Mouse (Mus musculus): Measurements from ENCODE around the gene Acadm. TPM values are rescaled to one million over a fixed set of nuclear protein-coding genes. Genes with fewer than 3 reads are reported as not detected.
A peak's percentile ranks its signal among the peaks of the same experiment; 100 is the strongest.

The Acadm gene
- polyA plus RNA-seq (2015; fragmentation: Nextera tagmentation; extraction: Ambion mirVana): 68.9 and 83.0 TPM in 2 replicates

DNA sequence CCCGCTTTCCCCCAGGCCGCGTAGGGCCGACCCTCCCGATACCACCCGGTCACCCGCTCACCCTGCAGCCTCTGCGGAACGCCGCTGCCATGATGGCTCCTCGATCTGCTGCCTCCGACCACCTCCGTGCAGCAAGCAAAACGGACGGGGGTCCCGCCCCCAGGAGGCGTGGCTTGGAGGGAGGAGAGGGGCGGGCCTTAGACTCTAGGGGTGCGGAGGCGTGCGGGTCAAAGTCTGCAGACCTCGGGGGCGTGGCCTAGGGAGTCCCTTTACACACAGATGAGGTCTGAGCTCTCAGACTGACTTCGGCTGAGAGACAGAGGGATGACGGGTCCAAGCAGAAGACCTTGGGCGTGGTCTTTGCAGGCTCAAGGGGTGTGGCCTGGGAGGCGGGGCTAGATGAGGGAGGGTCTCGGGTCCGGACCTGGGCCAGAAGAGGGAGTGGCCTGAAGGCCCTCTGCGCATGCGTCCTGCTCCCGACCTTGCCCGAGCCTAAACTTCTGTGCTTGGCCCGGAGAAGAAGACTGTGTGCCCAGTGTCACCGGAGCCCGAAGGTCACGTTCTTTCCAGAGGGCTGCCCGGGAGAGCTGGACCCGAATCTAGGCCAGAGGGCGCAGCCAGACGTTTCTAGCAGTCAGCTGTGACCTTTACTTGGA, at the start of gene Acadm:
Gene Acadm (minus strand): TSS at position 298 of the 656 bp plus-strand sequence.
- peaks cover 14% of the 10 kb centered on the region for H3K4me1 ChIP-seq
- H3K9me3 ChIP-seq: no peaks in the 10 kb centered on the region
- H3K4me3 ChIP-seq: peak within 1 kb of the TSS; percentile 86
- H3K27ac ChIP-seq: peak within 1 kb of the TSS; percentile 94
- peaks cover 10% of the 10 kb centered on the region; the same call in 1 of the 2 replicates for H3K36me3 ChIP-seq
- peak within 1 kb of the TSS; percentile 64 for H3K4me2 ChIP-seq
- H3K9ac ChIP-seq: peak within 1 kb of the TSS; percentile 66
- H3K27me3 ChIP-seq: no peaks in the 10 kb centered on the region
- WGBS: under 1% methylated on average over 41 of the region's 41 CpGs
- ATAC-seq (ENCODE audit: insufficient number of reproducible peaks, low FRiP score, low TSS enrichment, low read depth): peak; percentile 97

DNA sequence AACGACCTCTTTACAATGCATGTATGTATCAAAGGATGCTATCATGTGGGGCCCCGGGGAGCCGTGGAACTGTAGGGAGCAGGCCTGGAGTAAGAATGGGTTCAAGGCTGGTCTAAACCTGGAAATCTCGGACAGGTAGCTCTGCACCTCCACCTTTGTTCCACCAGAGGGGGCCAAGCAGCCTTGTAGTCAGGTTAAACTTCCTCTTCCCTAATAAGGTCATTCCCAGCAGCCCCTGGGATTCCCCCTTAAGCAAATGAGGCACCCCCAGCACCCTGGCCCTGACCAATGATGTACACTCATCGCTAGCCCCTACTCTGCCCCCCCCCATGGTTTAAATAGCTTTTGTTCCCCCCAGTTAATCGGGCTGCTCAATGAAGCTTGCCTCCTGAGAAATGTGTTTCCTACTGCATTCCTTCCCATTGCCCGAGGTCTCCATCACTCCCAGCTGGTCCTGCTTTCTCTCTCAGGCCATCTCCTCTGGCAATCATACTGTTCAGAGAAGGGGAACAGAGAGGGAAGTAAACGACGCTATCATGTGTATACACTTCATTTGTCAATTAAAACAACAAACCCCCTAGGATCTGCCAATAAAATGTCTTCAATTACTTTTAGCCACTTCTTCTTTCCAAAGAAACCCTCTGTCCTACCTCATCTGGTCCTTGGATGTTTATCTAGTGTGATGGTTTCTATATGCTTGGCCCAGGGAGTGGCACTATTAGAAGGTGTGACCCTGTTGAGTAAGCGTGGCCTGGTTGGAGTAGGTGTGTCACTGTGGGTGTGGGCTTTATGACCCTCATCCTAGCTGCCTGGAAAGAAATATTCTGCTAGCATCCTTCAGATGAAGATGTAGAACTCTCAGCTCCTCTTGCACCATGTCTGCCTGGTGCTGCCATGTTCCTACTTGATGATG, 40.3 kb upstream of the Acadm start:
- no peak overlapping the region for H3K4me3 ChIP-seq
- no peak overlapping the region for H3K9ac ChIP-seq
- H3K27me3 ChIP-seq: no peaks in the 10 kb centered on the region
- H3K9me3 ChIP-seq: no peaks in the 10 kb centered on the region
- H3K4me1 ChIP-seq: no peaks in the 10 kb centered on the region
- H3K36me3 ChIP-seq: no peaks in the 10 kb centered on the region
- 48% methylated on average over 10 of the region's 10 CpGs for WGBS
- H3K27ac ChIP-seq: no peak overlapping the region
- no peak for ATAC-seq (ENCODE audit: insufficient number of reproducible peaks, low FRiP score, low TSS enrichment, low read depth)
- no peak overlapping the region for H3K4me2 ChIP-seq

DNA sequence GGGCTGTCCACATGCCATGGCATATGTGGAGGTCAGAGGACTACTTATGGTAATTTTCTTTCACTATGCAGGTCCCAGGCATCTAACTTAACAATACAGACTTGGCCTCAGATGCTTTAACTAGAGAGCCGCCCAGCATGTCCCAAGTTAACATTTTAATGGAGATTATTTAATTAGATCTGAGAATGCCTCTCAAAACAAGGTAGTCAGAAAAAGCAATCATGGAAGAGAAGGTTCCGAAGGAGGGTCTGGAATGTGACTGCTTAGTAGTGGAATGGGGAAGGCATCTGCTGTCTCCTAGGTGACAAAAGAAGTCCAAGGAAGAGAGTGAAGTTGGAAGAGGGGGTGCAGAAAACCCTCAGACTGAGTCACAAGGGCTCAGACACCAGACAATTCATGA, 36.2 kb upstream of the Acadm start:
- Histone ChIP-seq H3K9me3 (no peaks in the 10 kb centered on the region), H3K4me2 (no peak overlapping the region), H3K9ac (no peak overlapping the region), H3K27ac (no peak overlapping the region), H3K4me1 (no peaks in the 10 kb centered on the region), H3K36me3 (no peaks in the 10 kb centered on the region), H3K4me3 (no peak overlapping the region), H3K27me3 (peaks cover 11% of the 10 kb centered on the region; the same call in 1 of the 2 replicates)
- 56% methylated on average over 2 of the region's 2 CpGs for WGBS
- ATAC-seq (ENCODE audit: insufficient number of reproducible peaks, low FRiP score, low TSS enrichment, low read depth): no peak

DNA sequence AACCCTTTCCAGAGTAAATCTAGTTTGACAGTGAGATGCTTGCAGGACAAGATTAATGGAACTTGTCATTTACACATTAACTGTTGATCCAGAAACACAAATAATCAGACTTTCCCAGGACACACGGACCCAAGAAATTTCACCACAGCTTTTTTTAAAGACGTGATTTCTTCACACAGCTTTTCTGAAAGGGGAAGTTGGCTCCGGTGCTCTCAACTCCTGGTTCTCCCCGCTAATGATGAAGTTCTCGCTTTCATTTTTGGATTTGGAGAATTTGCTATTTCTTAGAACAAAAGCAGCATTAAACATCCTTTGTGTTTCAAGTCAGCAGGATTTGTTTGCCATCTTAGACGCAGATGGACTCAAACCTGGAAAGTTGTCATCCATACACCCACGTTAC, 31.4 kb upstream of the Acadm start:
- H3K9me3 ChIP-seq: no peaks in the 10 kb centered on the region
- no peak for ATAC-seq (ENCODE audit: insufficient number of reproducible peaks, low FRiP score, low TSS enrichment, low read depth)
- H3K4me3 ChIP-seq: no peak overlapping the region
- H3K27ac ChIP-seq: no peak overlapping the region
- WGBS: 86% methylated on average over 7 of the region's 7 CpGs
- H3K4me1 ChIP-seq: peaks cover 15% of the 10 kb centered on the region
- no peaks in the 10 kb centered on the region for H3K36me3 ChIP-seq
- H3K27me3 ChIP-seq: peaks cover 41% of the 10 kb centered on the region
- H3K9ac ChIP-seq: no peak overlapping the region
- no peak overlapping the region for H3K4me2 ChIP-seq

DNA sequence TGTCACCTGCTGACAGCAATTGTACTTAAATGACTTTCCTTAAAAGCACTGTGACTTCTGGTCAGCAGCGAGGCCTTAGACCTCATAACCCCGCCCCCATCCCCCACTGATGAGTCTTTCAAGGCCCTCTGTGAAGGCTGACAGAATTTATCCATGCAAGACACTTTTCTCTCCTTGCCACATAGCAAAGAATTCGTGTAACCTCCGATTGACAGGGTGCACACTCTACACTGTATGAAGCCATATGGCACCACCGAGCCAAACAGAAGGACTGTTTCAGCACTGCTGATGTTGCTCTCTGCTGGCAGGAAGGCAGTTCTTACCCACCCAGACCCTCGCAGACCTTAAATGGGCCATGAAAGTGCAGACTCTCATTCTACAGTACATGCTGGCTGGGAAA, 30.6 kb upstream of the Acadm start:
- Histone ChIP-seq H3K27ac (no peak overlapping the region), H3K4me1 (peaks cover 15% of the 10 kb centered on the region), H3K36me3 (no peaks in the 10 kb centered on the region), H3K4me3 (no peak overlapping the region), H3K27me3 (peaks cover 44% of the 10 kb centered on the region), H3K9me3 (no peaks in the 10 kb centered on the region), H3K4me2 (no peak overlapping the region), H3K9ac (no peak overlapping the region)
- 18% methylated on average over 6 of the region's 6 CpGs for WGBS
- ATAC-seq (ENCODE audit: insufficient number of reproducible peaks, low FRiP score, low TSS enrichment, low read depth): no peak; the same call in 1 of the 2 replicates

DNA sequence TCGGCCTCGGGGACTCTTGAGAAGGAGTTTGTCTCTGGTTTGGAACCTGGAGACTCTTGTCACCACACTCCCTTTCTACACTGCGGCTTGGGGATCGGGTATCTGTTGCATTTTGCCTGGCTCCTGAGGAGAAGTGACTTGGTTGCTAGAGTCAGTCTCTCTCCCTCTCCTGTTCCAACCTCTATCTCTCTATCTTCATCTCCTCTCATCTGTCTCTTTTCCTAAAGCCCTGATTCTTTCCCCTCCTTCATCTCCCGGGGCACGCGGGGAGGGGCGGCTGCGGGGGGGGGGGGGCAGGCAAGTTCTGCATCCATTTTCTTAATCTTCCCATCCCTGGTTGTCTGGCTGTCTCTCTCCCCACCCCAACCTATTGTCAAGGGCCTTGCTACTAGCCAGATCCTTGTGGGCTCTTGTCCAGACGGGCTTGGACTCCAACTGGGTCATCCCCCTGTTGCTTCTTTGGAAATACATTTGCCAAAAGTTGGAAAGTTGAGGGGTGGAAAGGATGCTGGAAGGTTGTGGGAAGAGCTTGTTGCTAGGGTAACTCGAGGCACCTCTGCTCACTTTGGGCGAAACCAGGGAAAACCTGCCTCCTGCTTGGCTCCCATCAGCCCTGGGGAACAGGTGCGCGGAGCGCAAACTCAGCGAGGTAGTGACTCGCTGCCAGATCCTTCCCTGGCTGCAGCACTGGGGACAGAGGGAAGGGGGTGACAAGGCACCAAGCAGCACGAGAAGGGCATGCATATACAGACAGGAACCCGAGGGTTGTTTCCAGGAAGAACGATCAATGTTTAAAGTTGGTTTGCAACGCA, 29.7 kb upstream of the Acadm start:
- no peak overlapping the region for H3K27ac ChIP-seq
- peak overlapping the region; percentile 47; the same call in 1 of the 2 replicates for H3K9ac ChIP-seq
- no peaks in the 10 kb centered on the region for H3K9me3 ChIP-seq
- peaks cover 44% of the 10 kb centered on the region for H3K27me3 ChIP-seq
- no peak for ATAC-seq (ENCODE audit: insufficient number of reproducible peaks, low FRiP score, low TSS enrichment, low read depth)
- peak overlapping the region; percentile 53 for H3K4me3 ChIP-seq
- no peaks in the 10 kb centered on the region for H3K36me3 ChIP-seq
- peaks cover 15% of the 10 kb centered on the region for H3K4me1 ChIP-seq
- H3K4me2 ChIP-seq: peak overlapping the region; percentile 97
- WGBS: 7% methylated on average over 19 of the region's 21 CpGs

DNA sequence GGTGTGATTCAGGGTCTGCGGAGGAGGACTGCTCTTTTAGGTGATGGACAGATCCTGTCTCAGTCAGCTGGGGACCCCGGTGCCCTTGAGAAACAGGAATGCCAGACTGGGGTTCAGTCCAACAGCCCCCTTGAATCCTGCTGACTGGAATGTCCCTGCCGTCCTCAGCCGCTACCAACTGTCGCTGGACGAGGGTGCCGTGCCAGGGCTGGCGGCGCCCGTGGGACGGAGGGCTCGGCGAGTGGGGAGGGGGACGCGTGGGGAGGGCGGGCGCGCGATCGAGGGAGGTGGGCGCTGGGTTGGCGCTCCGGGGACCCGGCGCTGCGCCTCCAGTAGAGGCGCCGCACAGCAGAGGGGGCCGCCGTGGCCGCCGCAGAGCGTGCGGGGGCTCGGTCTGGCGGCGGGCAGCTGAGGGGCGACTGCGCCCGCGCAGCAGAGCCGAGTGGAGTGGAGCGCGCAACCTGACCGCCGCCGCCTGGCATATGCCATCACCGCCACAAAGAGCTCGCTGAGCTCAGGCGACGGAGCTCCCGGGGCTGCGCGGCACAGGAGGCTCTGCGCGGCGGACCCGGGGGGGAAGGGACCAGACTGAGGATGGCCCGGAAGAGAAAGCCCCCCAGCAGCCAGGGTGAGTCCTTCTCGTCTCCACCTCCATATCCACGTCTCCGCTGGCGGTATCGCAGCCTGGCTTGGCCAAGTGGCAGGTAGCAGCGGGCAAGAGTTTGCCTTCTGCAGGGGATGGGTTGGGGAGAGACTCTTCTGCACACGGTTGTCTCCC, 28.9 kb upstream of the Acadm start, which contains the start of gene Slc44a5:
Gene Slc44a5 (plus strand): TSS at position 266 of the 778 bp plus-strand sequence.
- Histone ChIP-seq H3K9ac (peak within 1 kb of the TSS; percentile 47), H3K4me3 (peak within 1 kb of the TSS; percentile 53), H3K27ac (no peak within 1 kb of the TSS), H3K27me3 (peaks cover 44% of the 10 kb centered on the region), H3K4me2 (peak within 1 kb of the TSS; percentile 97), H3K36me3 (no peaks in the 10 kb centered on the region), H3K4me1 (peaks cover 15% of the 10 kb centered on the region), H3K9me3 (no peaks in the 10 kb centered on the region)
- ATAC-seq (ENCODE audit: insufficient number of reproducible peaks, low FRiP score, low TSS enrichment, low read depth): no peak
- under 1% methylated on average over 63 of the region's 66 CpGs for WGBS

DNA sequence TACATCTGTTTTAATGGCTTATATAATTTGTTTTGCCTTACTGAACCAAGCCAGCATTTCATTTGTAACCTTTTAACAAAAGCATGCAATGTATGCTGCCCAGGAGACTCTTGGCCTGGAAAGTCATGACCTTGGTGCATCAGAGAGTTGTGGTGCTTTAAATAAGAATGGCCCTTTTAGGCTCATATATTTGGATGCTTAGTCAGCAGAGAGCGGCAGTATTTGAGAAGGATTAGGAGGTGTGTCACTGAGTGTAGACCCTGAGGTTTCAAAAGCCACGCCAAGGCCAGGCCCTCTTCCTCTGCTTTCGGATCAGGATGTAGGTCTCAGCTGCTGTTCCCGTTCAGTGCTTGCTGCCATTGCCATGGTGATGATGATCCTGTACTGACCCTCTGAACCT, 25.0 kb upstream of the Acadm start:
- Histone ChIP-seq H3K4me1 (peaks cover 15% of the 10 kb centered on the region), H3K27me3 (peaks cover 23% of the 10 kb centered on the region), H3K27ac (no peak overlapping the region), H3K36me3 (no peaks in the 10 kb centered on the region), H3K9ac (no peak overlapping the region), H3K4me2 (no peak overlapping the region), H3K9me3 (no peaks in the 10 kb centered on the region), H3K4me3 (no peak overlapping the region)
- WGBS: 85% methylated on average over 4 of the region's 4 CpGs
- no peak for ATAC-seq (ENCODE audit: insufficient number of reproducible peaks, low FRiP score, low TSS enrichment, low read depth)

DNA sequence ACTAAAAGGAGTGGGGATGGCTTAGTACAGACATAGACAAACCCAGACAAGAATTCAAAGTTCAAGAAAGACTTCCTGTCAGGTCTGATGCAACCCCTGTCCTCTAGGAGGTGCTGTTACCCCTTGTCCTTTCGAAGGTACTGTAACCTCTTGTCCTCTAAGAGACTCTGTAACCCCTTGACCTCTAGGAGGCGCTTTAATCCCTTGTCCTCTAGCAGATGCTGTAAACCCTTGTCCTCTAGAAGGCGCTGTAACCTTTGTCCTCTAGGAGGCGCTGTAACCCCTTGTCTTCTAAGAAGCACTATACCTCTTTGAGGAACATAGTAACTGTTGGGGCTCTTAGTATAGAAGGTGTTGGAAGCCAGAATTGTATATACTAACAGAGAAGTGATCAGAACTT, 24.1 kb upstream of the Acadm start:
- H3K4me2 ChIP-seq: no peak overlapping the region

DNA sequence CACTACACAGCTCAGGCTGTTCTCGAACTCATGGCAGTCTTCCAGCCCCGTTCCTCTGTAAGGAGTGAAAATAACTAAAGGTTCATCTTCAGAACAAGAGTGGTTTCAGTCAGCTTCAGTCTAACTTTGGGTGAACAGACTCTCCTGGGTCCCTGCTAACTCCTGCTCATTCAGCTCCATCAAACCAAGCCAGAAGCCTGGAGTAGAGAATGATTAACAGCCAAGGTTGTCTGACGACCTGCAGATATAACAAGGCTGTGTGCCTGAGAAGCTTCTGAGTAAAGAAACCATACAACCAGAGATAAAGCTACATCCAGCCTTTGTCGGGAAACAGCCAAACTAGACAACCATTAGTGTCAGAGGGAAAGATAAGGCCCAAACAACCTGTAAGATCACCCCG, 23.0 kb upstream of the Acadm start:
- WGBS: 84% methylated on average over 5 of the region's 5 CpGs

More for the DNA sequence above, 24.1 kb upstream of the Acadm start:
- no peak for ATAC-seq (ENCODE audit: insufficient number of reproducible peaks, low FRiP score, low TSS enrichment, low read depth)
- Histone ChIP-seq H3K4me3 (no peak overlapping the region), H3K9ac (no peak overlapping the region), H3K27ac (no peak overlapping the region), H3K27me3 (peaks cover 14% of the 10 kb centered on the region), H3K4me1 (peaks cover 6% of the 10 kb centered on the region), H3K36me3 (no peaks in the 10 kb centered on the region), H3K9me3 (no peaks in the 10 kb centered on the region)
- 50% methylated on average over 4 of the region's 4 CpGs for WGBS

More for the DNA sequence above, 23.0 kb upstream of the Acadm start:
- no peaks in the 10 kb centered on the region for H3K36me3 ChIP-seq
- ATAC-seq (ENCODE audit: insufficient number of reproducible peaks, low FRiP score, low TSS enrichment, low read depth): no peak
- H3K4me2 ChIP-seq: no peak overlapping the region
- no peaks in the 10 kb centered on the region for H3K9me3 ChIP-seq
- no peak overlapping the region for H3K4me3 ChIP-seq
- peaks cover 3% of the 10 kb centered on the region; the same call in 1 of the 2 replicates for H3K27me3 ChIP-seq
- no peak overlapping the region for H3K9ac ChIP-seq
- no peaks in the 10 kb centered on the region for H3K4me1 ChIP-seq
- H3K27ac ChIP-seq: no peak overlapping the region

Data from limb, embryonic 15.5 days (tissue).